ENCODE assay signal across 18 mouse cellular contexts in genomic region chr13:109863826-109864225, GRCm38 (mm10).
"Had no signal": no experiment of that assay in that cellular context is flagged by ENCODE, and none has a peak within 500 bp of the region (broad histone marks: within the 10 kb centered on the region; RNA-seq: fewer than 3 reads in every experiment).

No protein-coding gene starts in this region.

- H3K27me3 ChIP-seq: liver, embryonic 13.5 days; liver, embryonic 15.5 days; midbrain, embryonic 12.5 days; neural tube, embryonic 13.5 days; neural tube, embryonic 15.5 days had no signal

- H3K9ac ChIP-seq: liver, embryonic 13.5 days; liver, embryonic 15.5 days; liver, postnatal 0 days; midbrain, embryonic 12.5 days; neural tube, embryonic 13.5 days; neural tube, embryonic 15.5 days had no signal

- H3K9me3 ChIP-seq: liver, embryonic 13.5 days; liver, embryonic 15.5 days; midbrain, embryonic 10.5 days; midbrain, embryonic 12.5 days; neural tube, embryonic 13.5 days; neural tube, embryonic 15.5 days had no signal

- H3K36me3 ChIP-seq: liver, embryonic 15.5 days; midbrain, embryonic 10.5 days; midbrain, embryonic 12.5 days; neural tube, embryonic 13.5 days; neural tube, embryonic 15.5 days had no signal

- H3K4me2 ChIP-seq: liver, embryonic 11.5 days; liver, embryonic 13.5 days; liver, embryonic 15.5 days; midbrain, embryonic 12.5 days; neural tube, embryonic 13.5 days; neural tube, embryonic 15.5 days had no signal

- H3K4me1 ChIP-seq: liver, embryonic 13.5 days; liver, embryonic 15.5 days; midbrain, embryonic 10.5 days; midbrain, embryonic 12.5 days; neural tube, embryonic 13.5 days; neural tube, embryonic 15.5 days had no signal

- ATAC-seq: liver, postnatal 0 days; midbrain, embryonic 16.5 days had no signal

- H3K27ac ChIP-seq: liver, embryonic 13.5 days; liver, embryonic 15.5 days; midbrain, embryonic 10.5 days; midbrain, embryonic 12.5 days; neural tube, embryonic 13.5 days; neural tube, embryonic 15.5 days had no signal

- H3K4me3 ChIP-seq: liver, embryonic 13.5 days; liver, embryonic 15.5 days; midbrain, embryonic 10.5 days; midbrain, embryonic 12.5 days; myocyte; neural tube, embryonic 13.5 days; neural tube, embryonic 15.5 days had no signal

- DNase-seq: liver; liver, embryonic 13.5 days; liver, postnatal 0 days; midbrain, embryonic 14.5 days; retina, postnatal 1 day; right cerebral cortex, adult 18-20 months; right cerebral cortex, postnatal 25 days; thymus, adult 18-20 months; thymus, postnatal 14 days; thymus, postnatal 36 days had no signal
